Mouse (Mus musculus): ENCODE results near the gene Pdcd6ip.
"Not testable (repeated sequence)": the region's sequence is repeated elsewhere in the genome, so short reads cannot be mapped to it uniquely, and the experiment has no call there.

Gene Pdcd6ip

DNA sequence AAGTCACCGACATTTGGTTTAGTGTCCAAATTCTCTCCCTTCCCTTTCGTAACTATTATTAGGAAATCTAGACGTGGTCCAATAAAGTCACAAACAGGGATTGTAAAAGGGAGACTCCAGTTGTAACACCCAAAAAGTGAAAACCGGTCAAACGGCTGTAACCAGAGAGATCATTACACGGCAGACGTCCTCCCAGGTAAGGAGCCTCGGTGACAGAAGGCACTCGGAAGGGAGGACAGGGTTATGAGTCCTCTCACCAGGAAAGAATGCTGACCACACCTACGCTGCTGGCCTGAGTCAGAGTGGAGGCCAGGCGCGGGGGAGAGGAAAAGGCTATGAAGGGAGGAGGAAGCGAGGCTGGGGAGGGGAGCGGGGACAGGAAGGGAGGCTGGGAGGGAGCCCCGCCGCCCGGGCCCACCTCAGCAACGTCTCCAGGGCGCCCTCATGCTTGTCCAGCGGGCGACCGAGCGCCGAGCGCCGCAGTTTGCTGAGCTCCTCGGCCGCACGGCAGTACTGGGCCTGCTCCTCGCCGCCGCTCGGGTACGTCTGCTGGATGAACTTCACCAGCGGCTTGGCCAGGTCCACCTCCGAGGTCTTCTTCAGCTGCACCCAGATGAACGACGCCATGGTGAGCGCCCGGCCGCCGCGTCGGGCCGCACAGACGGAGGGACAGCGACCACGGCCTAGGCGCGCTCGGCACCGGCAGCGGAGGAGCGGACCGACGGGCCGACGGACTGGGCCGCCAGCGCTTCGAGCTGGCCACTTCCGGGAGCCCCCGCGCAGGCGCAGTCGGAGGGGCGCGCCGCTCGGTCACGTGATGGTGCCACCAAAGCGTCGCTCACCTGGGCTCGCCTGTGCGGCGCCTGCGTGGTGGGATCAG is at the start of gene Pdcd6ip:
TSS of gene Pdcd6ip (minus strand) at position 779 of the 880 bp plus-strand sequence.
- DNase-seq (ENCODE audit: low spot score) = peak; percentile 94

DNA sequence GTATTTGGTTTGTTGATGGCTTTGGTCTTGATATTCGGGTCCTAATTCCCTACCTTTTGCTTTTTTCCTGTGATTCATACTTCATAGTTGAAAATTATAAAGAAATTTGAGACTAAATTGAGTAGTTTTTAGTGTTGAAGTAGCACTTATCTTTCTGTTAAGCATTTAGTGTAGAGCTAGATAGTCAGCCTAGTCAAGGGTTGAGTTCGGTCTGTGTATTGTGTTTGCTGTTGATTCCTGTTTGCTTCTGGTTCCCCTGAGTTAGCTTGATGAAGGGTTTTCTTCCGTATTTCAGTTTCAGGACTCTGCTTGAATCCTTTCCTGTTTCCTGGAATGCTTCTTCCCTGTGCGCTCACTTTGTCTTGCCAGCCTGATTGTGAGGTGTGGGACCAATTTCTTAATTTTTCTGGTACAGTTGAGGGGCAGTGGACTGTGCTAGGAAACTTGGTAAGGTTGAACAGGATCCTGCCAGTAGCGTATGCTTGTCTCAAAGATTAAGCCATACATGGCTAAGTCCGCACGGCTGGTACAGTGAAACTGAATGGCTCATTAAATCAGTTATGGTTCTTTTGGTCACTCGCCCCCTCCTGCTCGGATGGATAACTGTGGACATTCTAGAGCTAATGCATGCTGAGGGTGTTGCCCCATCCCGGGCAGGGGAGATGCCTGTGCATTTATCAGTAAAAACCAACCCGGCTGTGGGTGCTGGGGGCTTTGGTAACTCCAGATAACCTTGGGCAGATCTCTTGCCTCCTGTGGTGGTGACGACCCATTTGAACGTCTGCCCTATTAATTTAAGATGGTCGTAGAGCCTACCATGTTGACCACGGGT is 48.0 kb upstream of the Pdcd6ip start:
- DNase-seq (ENCODE audit: low spot score) = no peak

DNA sequence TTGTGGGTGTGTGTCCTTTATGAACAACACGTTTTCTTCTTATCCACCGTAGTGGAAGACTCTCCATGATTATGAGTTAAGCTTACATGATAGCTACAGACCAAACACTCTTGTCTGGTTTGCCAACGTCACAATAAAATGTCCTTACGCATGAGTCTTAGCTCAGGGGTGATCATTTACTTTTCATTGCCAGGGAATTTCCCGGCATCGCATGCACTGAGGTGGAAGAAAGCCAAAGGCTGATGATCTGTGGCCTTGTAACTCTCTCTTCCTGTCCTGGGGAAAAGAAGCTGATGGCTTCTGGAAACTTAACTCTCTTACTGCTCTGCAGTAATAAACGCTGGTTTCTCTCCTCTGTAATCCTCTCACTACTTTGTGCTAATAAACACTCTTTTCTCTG is 41.3 kb upstream of the Pdcd6ip start:
- DNase-seq (ENCODE audit: low spot score) = peak; percentile 29

DNA sequence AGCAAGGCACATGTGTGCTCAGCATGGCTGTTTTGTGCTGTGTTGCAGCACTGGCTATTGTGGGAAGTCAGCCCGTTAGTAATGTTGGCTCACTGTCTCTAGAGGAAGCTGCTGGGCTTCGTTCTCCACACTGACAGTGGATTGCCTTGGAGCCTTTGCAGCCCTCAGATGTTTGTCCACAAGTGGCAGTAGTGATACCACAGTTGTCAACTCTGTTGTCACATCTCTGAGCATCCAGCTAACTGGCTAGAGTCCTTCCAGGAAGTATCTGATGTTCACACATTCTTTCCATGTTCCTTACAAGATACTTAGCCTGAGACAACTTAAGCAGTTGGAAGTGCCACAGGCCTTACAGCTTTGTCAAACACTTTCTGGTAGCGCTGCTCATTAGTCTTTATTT is 35.2 kb upstream of the Pdcd6ip start:
- DNase-seq (ENCODE audit: low spot score) = no peak

DNA sequence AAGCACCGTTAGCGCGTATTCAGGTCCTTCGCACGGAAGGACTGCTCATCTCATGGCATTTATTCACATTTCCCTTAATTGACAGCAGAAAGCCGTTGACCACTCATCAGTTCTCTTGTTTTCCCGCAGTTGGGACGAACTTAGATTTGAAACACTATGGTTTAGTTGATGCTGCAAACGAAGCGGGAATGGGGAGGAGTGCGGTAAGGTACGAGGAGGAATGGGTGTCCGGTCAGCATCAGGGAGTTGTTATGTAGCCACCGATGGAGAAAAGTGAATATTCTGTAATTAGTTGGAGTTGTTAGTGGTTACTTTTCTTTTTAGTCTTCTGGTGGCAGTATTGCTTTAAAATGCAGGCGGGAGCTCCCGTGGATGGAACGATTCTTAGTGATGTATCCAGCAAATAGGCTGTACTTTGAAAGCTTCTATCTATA is 34.3 kb upstream of the Pdcd6ip start:
- DNase-seq (ENCODE audit: low spot score) = no peak

DNA sequence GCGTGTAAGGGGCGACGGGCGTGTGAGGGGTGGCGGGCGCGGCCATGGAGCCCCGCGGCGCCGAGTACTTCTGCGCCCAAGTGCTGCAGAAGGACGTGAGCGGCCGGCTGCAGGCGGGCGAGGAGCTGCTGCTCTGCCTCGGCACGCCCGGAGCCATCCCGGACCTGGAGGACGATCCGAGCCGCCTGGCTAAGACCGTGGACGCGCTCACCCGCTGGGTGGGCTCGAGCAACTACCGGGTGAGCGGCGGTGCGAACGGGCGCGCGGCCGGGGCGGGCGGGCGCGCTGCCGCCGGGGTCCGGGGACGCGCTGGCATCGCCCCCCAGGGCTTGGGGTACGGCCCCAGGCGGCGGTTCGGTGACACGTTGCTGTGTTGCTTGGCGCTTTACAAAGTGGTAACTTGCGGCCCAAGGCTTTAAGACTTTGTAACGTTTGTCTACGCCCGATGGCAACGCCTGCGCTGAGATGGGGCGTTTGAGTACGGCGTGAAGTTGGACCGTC is 33.6 kb upstream of the Pdcd6ip start:
- peak; percentile 23 for DNase-seq (ENCODE audit: low spot score)

DNA sequence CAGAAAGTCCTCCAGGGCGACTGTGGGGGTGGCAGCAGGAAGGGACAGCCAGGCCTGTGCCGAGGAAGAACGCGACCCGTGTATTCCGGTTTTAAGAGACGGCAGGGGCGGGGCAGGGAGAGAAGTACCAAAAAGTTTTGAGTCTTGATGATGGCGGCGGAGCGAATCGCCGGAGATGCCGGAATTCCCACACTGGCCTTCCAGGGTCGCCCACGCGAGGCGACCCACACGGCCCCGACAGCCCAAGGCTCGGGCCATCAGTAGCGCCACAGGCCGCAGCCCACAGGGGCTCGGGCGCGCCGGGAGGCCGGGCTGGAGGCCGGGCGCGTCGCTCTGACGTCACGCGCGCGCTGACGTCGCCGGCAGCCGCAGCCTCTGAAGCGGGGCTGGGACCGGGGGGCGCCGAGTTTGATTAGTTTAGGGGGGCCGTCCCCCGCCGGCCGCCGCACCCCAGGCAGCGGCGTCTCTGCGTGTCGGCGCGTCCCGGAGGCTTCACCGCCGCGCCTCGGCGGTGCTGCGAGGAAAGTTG is 33.1 kb upstream of the Pdcd6ip start, which contains the start of gene Clasp2:
TSS of gene Clasp2 (plus strand) at position 366 of the 529 bp plus-strand sequence.
- DNase-seq (ENCODE audit: low spot score) = peak; percentile 86

DNA sequence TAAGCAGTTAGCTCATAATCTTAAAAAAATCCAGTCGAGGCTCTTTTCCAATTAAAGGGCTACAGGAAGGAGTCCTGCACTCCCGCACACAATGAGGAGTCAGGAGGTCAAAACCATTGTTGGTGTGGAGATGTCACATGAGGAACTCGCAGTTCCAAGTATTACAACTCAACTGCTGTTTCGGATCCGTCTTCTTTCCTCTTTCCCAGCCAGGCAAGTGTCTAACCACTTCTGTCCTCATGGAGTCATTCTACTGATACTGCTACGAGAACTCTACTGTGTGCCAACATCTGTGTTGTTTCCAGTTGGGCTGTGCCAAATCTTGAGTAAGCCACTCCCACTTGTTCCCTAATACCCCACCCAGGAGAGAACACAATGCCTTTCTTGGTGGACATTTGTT is 30.9 kb upstream of the Pdcd6ip start:
- DNase-seq (ENCODE audit: low spot score) = peak; percentile 52

DNA sequence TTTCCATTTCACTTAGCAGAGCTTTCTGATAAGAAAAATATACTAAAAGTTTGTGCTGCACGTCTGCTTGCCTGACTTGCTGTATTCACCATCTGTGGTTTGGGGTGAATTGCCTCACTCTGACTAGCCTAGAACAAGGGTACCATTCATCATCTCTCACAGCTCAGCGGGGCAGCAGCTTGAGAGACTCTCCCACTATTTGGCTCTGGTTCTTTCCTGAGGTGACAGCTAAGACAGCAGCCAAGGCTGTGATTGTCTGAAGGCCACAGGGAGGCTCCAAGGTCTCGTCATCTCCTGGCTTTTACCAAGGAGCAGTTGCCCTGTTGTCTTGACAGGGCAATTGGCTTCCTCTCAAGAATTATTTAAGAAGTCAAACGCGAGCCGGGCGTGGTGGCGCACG is 30.0 kb upstream of the Pdcd6ip start:
- DNase-seq (ENCODE audit: low spot score) = no peak

DNA sequence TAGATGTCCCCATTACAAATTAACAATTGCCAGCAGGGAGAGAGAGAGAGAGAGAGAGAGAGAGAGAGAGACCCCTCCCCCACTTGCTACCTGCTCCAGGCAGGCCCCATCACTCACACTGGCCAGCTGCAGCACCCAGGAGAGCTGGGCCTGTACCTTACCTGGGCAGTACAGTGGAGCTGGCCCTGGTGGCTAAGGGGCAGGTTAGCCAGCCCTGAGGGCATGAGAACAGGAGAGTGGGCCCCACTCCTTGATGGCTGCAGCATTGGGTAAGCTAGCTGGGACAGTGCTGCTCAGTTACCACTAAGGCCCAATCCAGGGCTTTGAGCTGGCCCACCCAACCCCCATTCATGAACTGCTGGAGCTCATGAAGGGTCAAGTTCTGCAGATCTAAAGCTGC is 27.9 kb upstream of the Pdcd6ip start:
- no peak for DNase-seq (ENCODE audit: low spot score)

DNA sequence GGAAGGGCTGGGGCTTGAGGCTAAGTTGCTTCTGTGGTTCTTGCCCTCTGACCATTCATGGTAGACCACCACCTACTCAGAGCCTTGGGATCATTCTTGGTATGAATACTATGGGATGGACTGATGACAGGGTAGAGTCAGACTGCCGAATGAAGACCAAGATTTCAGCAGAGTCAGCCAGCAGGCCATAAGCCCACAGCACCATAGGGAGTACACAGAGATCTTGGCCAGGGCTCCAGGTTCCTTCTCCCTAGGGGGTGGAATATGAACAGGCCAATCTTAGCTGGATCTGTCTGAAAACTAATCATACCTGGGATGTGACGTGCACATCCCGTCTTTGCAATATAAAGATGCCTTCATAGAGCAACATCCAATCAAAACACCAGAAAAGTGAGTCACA is 23.5 kb upstream of the Pdcd6ip start:
- DNase-seq (ENCODE audit: low spot score) = no peak

DNA sequence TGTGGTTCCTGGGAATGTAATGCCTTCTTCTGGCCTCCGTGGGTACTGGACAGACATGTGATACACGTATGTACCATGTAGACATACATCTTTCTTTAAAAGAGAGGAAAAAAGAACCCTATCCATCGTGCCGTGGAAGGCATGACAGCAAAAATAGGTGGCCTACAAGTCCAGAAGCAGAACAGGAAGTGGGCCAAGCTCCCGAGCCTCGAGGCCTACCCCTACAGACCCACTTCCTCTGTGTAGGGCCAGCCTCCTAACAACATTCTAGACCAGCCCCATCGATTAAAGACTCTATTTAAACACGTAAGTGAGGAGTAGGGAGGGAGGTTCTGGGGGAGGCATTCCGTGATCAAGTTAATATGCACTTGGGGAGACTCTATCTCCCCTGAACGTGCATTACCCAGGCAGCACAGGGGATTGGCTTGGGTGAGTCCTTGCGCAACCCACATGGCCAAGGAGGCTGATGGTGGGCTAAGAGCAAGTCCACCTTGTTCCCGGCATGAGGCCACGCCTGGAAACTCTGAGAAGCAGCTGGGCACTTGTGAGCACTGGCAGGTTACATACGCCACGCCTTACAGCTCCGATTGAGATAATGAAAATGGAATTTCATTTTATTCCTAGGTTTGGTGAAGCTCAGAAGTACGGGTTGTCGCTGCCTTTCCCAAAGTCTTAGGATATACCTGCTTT is 19.1 kb upstream of the Pdcd6ip start:
- no peak for DNase-seq (ENCODE audit: low spot score)

DNA sequence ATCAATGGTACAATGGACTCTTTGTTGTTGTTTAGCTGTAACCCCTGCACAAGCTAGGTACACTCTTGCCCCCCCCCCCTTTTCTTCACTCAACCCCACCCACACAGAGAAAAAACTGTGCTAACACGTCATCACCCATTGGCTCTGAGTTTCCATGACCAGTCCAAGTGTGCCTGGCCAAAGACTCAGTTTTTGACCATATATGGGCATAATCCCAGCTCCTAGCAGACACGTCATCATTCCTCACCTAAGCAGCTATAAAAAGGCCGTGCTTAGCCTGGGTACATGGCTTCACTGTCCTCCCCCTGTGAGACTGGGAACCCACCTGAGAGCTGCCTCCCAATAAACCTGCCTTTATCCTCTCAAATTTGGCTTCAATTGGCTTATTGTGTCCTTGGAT is 18.1 kb upstream of the Pdcd6ip start:
- DNase-seq (ENCODE audit: low spot score) = no peak

DNA sequence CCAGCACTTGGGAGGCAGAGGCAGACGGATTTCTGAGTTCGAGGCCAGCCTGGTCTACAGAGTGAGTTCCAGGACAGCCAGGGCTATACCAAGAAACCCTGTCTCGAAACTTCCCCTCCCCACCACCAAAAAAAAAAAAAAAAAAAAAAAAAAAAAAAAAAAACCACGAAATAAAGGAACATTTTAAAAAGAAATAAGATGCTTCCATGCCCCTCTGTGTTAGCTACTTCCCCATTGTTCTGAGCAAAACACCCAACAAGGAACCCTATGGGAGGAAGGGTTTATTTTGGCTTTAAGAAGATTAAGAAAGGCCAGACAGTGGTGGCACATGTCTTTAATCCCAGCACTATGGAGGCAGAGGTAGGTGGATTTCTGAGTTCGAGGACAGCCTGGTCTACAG is 17.6 kb upstream of the Pdcd6ip start:
- DNase-seq (ENCODE audit: low spot score) = not testable (repeated sequence)

DNA sequence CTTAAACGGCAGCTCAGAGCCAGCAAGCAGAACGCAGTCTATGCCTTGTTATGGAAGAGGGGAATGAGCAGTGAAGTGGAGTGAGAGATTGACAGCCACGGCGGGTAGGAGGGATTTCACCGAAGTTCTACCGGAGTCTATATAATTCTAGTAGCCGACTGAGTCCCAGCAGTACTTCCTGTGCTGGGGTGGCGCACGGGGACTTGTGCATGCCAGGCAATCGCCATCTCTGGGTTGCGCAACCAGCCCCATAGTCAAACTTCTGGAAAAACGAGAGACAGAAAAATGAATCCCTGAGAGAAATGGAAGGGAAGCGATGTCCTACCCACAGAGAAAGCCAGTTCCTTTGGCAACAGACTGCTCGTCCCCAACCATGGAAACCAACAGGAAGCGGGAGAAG is 16.6 kb upstream of the Pdcd6ip start:
- no peak for DNase-seq (ENCODE audit: low spot score)

DNA sequence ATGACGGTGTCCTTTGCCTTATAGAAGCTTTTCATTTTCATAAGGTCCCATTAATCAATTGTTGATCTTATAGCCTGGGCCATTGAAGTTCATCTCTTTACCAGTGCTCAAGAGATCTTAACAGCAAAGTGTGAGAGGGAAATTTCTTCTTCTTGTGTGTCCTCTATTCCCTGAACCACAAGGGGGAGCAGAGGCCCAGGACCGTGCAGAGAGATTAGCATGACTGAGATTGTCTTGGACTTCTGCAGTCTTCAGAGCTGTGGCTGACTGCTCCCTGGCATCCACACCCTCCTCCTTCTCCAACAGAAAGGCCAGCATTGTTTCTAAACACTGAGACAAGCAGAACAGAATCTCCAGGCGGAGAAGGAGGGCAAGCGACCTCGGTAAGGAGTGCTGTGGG is 11.0 kb upstream of the Pdcd6ip start:
- no peak for DNase-seq (ENCODE audit: low spot score)

DNA sequence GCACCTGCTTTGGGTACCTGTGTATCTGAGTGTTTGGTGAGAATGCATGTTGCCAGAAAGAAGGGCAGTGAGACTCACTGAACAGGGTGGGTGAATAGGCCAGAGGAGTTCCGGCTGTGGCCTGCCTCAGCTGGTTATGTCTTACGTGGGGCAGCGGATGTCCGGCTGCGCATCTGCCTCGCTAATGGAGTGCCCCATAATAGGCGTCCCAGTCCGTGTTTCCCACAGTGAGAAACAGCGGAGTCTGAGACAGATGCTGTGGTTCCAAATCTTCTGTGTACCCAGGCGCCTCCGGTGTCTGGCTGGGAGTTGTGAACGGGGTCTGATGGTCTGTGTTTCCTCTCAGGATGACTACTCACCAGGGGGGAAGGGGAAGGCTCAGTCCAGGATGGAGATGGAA is 2.8 kb upstream of the Pdcd6ip start:
- no peak for DNase-seq (ENCODE audit: low spot score)

DNA sequence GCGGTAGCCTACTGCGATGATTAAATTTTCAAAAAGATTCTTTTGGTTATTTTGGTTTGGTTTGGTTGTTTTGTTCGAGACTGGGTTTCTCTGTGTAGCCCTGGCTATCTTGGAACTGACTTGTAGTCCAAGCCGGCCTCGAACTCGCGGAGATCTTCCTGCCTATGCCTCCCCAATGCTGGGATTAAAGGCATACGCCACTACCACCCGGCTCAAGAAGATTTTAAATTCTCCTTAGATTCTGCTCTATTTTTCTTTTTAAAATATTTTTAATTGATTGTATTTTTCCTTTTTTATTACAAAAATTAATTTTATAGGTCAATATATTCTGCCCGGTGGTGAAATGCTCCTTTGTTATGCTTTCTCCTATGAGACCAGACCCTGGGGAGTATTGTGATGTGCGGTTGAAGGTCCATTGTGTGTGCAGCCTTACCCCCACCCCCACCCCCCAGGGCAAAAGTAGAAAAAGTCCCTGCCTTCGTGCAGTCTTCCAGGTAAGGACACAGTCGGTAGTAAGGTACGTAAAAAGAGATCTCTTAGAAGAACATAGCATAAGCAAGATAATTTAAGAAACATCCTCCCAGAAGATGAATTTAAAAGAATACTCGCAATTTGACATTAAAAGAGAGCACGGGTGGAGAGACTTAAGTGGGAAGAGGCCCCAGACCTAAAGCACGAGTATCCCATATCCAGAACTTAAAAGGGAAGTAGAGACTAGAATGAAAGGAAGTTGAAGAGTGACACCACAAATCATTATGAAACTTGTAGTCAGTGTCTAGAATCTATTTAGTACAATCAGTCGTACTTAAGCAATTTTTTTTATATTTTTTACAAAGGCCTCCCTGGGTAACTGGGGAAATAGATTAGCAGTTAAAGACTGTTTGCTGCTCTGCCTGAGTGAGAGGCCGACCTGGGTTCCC is 562 bp upstream of the Pdcd6ip start:
- DNase-seq (ENCODE audit: low spot score) = no peak

DNA sequence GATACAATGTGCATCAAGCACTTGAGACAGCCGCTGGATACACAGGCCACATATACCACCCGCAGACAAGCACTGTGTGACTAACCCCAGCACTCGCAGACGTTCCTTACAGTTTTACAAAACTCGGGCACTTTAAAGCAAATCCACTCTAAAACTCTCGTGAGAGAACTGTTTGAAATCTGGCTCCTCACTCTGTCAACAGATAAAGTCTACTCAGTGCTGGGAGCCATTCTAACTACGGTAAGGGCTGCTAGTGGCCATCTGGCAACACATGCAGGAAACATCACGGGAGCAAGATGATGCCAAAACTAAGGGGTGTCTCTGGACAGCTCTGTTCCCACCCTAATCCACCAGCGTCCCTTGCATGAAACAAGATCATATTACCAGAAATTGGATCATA is 1.2 kb downstream of the Pdcd6ip start:
- DNase-seq (ENCODE audit: low spot score) = no peak

DNA sequence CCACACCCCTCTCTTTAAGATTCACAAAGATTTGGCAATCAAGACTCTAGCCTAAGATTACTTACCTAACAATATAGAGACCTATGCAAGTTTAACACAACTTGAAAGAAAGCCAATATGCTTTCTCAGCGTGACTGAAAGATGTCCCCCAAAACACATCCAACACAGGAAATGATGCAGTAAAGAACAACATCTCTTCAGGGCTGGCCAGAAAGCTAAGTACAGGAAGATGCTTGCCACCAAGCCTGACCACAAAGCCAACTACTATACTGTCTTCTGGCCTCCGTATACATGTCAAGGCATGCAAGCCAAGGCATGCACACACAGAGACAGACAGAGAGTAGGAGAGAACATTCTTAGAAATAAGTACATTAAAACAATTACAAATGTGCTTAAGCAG is 2.0 kb downstream of the Pdcd6ip start:
- no peak for DNase-seq (ENCODE audit: low spot score)

Measured in lung, postnatal 25 days (tissue).